In the genomic region with DNA sequence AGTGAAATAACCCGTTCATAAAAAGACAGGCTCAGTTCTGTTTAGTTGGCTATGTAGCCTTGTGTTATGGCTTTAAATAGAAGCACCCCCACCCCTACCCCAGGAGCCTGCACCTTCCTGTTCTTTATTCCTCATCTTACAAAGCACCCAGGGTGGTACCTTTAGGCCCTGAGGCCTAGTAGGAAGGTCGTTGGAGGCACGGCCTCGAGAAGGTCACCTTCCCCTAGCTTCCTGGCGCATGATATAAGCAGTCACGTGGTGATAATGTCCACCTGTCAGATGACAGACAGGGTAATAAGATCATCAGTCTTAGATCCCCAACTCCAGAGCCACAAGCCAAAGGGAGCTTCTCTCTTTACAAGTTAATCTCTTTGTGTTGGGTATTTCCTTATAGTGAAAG, we compare ENCODE assay signal across 24 mouse cellular contexts.
"Had no signal": no experiment of that assay in that cellular context is flagged by ENCODE, and none has a peak within 500 bp of the region (broad histone marks: within the 10 kb centered on the region; RNA-seq: fewer than 3 reads in every experiment).

No protein-coding gene starts in this region.

- H3K9me3 ChIP-seq: heart, embryonic 10.5 days; heart, embryonic 13.5 days; heart, embryonic 15.5 days; hindbrain, embryonic 13.5 days; limb, embryonic 10.5 days; limb, embryonic 12.5 days; liver, embryonic 13.5 days; liver, embryonic 15.5 days had no signal

- H3K27ac ChIP-seq: heart, embryonic 10.5 days; heart, embryonic 13.5 days; heart, embryonic 15.5 days; hindbrain, embryonic 13.5 days; layer of hippocampus, adult 2 months; left cerebral cortex, adult 2 months; limb, embryonic 10.5 days; limb, embryonic 12.5 days; liver, embryonic 13.5 days; liver, embryonic 15.5 days had no signal

- H3K27me3 ChIP-seq: heart, embryonic 13.5 days; heart, embryonic 15.5 days; hindbrain, embryonic 13.5 days; limb, embryonic 12.5 days; liver, embryonic 13.5 days; liver, embryonic 15.5 days had no signal

- H3K9ac ChIP-seq: heart, embryonic 13.5 days; heart, embryonic 15.5 days; hindbrain, embryonic 13.5 days; limb, embryonic 12.5 days; liver, embryonic 13.5 days; liver, embryonic 15.5 days had no signal

- ATAC-seq: hindbrain, embryonic 16.5 days; inflammation-experienced regulatory T-cells, adult 6 months; intestine, embryonic 16.5 days had no signal

- H3K4me3 ChIP-seq: heart, embryonic 10.5 days; heart, embryonic 13.5 days; heart, embryonic 15.5 days; hindbrain, embryonic 13.5 days; layer of hippocampus, adult 2 months; left cerebral cortex, adult 2 months; limb, embryonic 10.5 days; limb, embryonic 12.5 days; liver, embryonic 13.5 days; liver, embryonic 15.5 days had no signal

- H3K4me1 ChIP-seq: hindbrain, embryonic 13.5 days; limb, embryonic 12.5 days had no signal

- DNase-seq: gastrocnemius, postnatal 14 days; gastrocnemius, postnatal 36 days; heart, adult 18-20 months; heart, postnatal 14 days; heart, postnatal 36 days; kidney, adult 18-20 months; kidney, postnatal 10 days; kidney, postnatal 25 days; kidney, postnatal 4 days; liver; liver, embryonic 13.5 days had no signal

- H3K36me3 ChIP-seq: heart, embryonic 10.5 days; heart, embryonic 13.5 days; heart, embryonic 15.5 days; hindbrain, embryonic 13.5 days; limb, embryonic 10.5 days; limb, embryonic 12.5 days; liver, embryonic 13.5 days; liver, embryonic 15.5 days had no signal

- H3K4me2 ChIP-seq: heart, embryonic 13.5 days; heart, embryonic 15.5 days; hindbrain, embryonic 13.5 days; limb, embryonic 12.5 days; liver, embryonic 11.5 days; liver, embryonic 13.5 days; liver, embryonic 15.5 days had no signal
